Mouse (Mus musculus) stomach, embryonic 16.5 days (tissue): Measurements from ENCODE around the gene Ttc4. TPM values are rescaled to one million over a fixed set of nuclear protein-coding genes. Genes with fewer than 3 reads are reported as not detected.

ENCODE experiments used
- ATAC-seq: fragments of 200-750 bp; cut with Nextera tagmentation; 2 replicates; pipeline ENCODE4 v1.8.0; 2017; ENCODE audit warnings: moderate number of reproducible peaks, moderate TSS enrichment; ENCODE audit not compliant: insufficient read depth, low FRiP score
- H3K27ac ChIP-seq: fragments of 300-500 bp; sonication (generic); 2 replicates; pipeline ENCODE4 v1.5.1; 2014; ENCODE audit warnings: low read length
- H3K27me3 ChIP-seq: fragments of 300-500 bp; sonication (generic); 2 replicates; pipeline ENCODE4 v1.6.1; 2014; ENCODE audit warnings: low read length, control low read depth, mixed read lengths; ENCODE audit not compliant: control insufficient read depth, insufficient read depth
- H3K36me3 ChIP-seq: fragments of 300-500 bp; sonication (generic); 2 replicates; pipeline ENCODE4 v1.6.1; 2014; ENCODE audit warnings: low read length; ENCODE audit not compliant: control insufficient read depth, insufficient read depth
- H3K4me1 ChIP-seq: fragments of 300-500 bp; sonication (generic); 2 replicates; pipeline ENCODE4 v1.6.1; 2014; ENCODE audit warnings: low read length, control low read depth, mixed read lengths; ENCODE audit not compliant: control insufficient read depth, insufficient read depth
- H3K4me2 ChIP-seq: fragments of 300-500 bp; sonication (generic); 2 replicates; pipeline ENCODE4 v1.6.1; 2014; ENCODE audit warnings: low read depth, low read length, mixed read lengths
- H3K4me3 ChIP-seq: fragments of 300-500 bp; sonication (generic); replicated peaks from 2 replicates; pipeline ENCODE4 v1.5.1; 2014; ENCODE audit warnings: mild to moderate bottlenecking, low read length
- H3K9ac ChIP-seq: fragments of 300-500 bp; sonication (generic); 2 replicates; pipeline ENCODE4 v1.6.1; 2014; ENCODE audit warnings: low read length
- H3K9me3 ChIP-seq: fragments of 300-500 bp; sonication (generic); replicated peaks from 2 replicates; pipeline ENCODE4 v1.6.1; 2016; ENCODE audit warnings: low read length, control low read depth; ENCODE audit not compliant: control insufficient read depth
- WGBS: fragments of 180-500 bp; shearing (Covaris S2); extraction: QIAGEN DNeasy Blood & Tissue Kit; methylation state at CpG from one replicate; pipeline ENCODE4 v1.1.7; 2014; 5-methylcytosine and 5-hydroxymethylcytosine counted together
- polyA plus RNA-seq: library from polyadenylated mRNA; unstranded; fragments of >200 nt; fragmentation: Nextera tagmentation; extraction: Ambion mirVana; gene quantifications from 2 replicates; pipeline ENCODE4 v1.2.1, GENCODE M21; 2015

Gene Ttc4
- polyA plus RNA-seq, 1 experiment from 2014 or later, result 82.7 TPM

DNA sequence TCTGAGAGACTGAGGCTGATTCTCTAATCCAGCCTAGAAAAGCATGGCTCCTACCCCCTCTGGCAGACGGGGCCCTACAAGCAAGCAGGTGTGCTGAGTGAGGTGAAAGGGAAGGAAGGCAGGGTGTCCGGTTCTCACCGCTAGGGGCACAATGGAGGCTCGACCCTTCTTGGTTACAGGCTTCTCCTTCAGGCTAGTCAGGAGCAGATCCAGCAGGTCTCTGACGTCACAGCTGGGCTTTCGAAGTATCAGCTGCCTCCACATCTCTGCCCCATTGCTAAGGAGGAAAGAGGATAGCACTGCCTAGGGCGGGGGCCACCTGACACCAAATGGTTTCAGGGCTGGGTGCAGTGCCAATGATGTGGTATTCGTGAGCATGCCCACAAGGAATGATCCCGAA is 21.2 kb upstream of the Ttc4 start:
- ATAC-seq, result no peak; the same call in 1 of the 2 replicates
- Histone ChIP-seq H3K27ac (no peak overlapping the region), H3K27me3 (no peaks in the 10 kb centered on the region), H3K4me1 (peaks cover 5% of the 10 kb centered on the region; the same call in 1 of the 2 replicates), H3K9me3 (no peaks in the 10 kb centered on the region), H3K36me3 (no peaks in the 10 kb centered on the region), H3K4me3 (no peak overlapping the region), H3K4me2 (no peak overlapping the region), H3K9ac (no peak overlapping the region)
- 17% methylated on average over 9 of the region's 9 CpGs for WGBS

GRCm38 (mm10) chr4:106693841-106694430 is 15.2 kb upstream of the Ttc4 start:
- Histone ChIP-seq H3K27me3 (no peaks in the 10 kb centered on the region), H3K4me2 (no peak overlapping the region), H3K27ac (no peak overlapping the region), H3K4me3 (no peak overlapping the region), H3K36me3 (no peaks in the 10 kb centered on the region), H3K4me1 (no peaks in the 10 kb centered on the region), H3K9me3 (no peaks in the 10 kb centered on the region), H3K9ac (no peak overlapping the region)
- WGBS, result 80% methylated on average over 15 of the region's 15 CpGs
- ATAC-seq, result no peak

- Histone ChIP-seq H3K27ac (no peak overlapping the region), H3K36me3 (no peaks in the 10 kb centered on the region), H3K9me3 (no peaks in the 10 kb centered on the region), H3K4me3 (no peak overlapping the region), H3K27me3 (no peaks in the 10 kb centered on the region), H3K4me2 (no peak overlapping the region), H3K9ac (no peak overlapping the region), H3K4me1 (no peaks in the 10 kb centered on the region)
- ATAC-seq, result no peak
- WGBS, result 40% methylated on average over 3 of the region's 3 CpGs
These were observed 10.0 kb upstream of the Ttc4 start for GRCm38 (mm10) chr4:106688636-106689296.

GRCm38 (mm10) chr4:106680955-106681354 is 2.2 kb upstream of the Ttc4 start:
- Histone ChIP-seq H3K4me2 (no peak overlapping the region), H3K36me3 (no peaks in the 10 kb centered on the region), H3K4me3 (no peak overlapping the region), H3K9ac (no peak overlapping the region), H3K4me1 (peaks cover 5% of the 10 kb centered on the region; the same call in 1 of the 2 replicates), H3K9me3 (no peaks in the 10 kb centered on the region), H3K27me3 (no peaks in the 10 kb centered on the region), H3K27ac (no peak overlapping the region)
- WGBS, result 51% methylated on average over 2 of the region's 2 CpGs
- no peak for ATAC-seq

DNA sequence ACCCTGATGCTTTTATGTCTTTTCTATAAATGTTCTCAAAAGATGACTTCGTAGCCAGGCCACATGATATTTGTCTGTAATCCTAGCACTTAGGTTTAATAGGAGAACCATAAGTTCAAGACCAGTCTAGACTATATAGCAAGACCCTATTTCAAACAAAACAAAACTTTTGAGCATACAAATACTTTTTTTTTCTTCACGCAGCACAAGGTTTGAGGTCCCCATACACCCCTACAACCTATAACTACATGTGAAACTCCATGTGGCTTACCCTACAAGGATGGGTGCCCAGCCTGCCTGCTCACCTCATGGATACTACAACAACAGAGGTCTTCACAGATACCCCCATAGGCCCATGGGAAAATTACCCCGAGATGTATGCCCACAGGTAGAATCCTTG is 408 bp upstream of the Ttc4 start:
- H3K9ac ChIP-seq, result no peak overlapping the region
- H3K4me3 ChIP-seq, result peak overlapping the region; percentile 80
- 39% methylated on average over 3 of the region's 3 CpGs for WGBS
- no peaks in the 10 kb centered on the region for H3K27me3 ChIP-seq
- H3K4me1 ChIP-seq, result peaks cover 5% of the 10 kb centered on the region; the same call in 1 of the 2 replicates
- no peaks in the 10 kb centered on the region for H3K9me3 ChIP-seq
- peaks cover 2% of the 10 kb centered on the region; the same call in 1 of the 2 replicates for H3K36me3 ChIP-seq
- ATAC-seq, result 0 out of 2 replicates have a peak, but pooled peaks have one; percentile 2
- no peak overlapping the region for H3K27ac ChIP-seq
- peak overlapping the region; percentile 36; the same call in 1 of the 2 replicates for H3K4me2 ChIP-seq

- Histone ChIP-seq H3K27me3 (no peaks in the 10 kb centered on the region), H3K27ac (no peak overlapping the region), H3K9ac (no peak overlapping the region), H3K9me3 (no peaks in the 10 kb centered on the region), H3K36me3 (peaks cover 7% of the 10 kb centered on the region; the same call in 1 of the 2 replicates), H3K4me3 (no peak overlapping the region), H3K4me1 (peaks cover 5% of the 10 kb centered on the region; the same call in 1 of the 2 replicates), H3K4me2 (no peak overlapping the region)
- no peak for ATAC-seq
- 77% methylated on average over 5 of the region's 5 CpGs for WGBS
These were observed 2.0 kb downstream of the Ttc4 start for GRCm38 (mm10) chr4:106676749-106677148.

GRCm38 (mm10) chr4:106666546-106666945 is 12.2 kb downstream of the Ttc4 start:
- H3K36me3 ChIP-seq, result peaks cover 41% of the 10 kb centered on the region
- 95% methylated on average over 2 of the region's 2 CpGs for WGBS
- no peak; the same call in 1 of the 2 replicates for ATAC-seq

DNA sequence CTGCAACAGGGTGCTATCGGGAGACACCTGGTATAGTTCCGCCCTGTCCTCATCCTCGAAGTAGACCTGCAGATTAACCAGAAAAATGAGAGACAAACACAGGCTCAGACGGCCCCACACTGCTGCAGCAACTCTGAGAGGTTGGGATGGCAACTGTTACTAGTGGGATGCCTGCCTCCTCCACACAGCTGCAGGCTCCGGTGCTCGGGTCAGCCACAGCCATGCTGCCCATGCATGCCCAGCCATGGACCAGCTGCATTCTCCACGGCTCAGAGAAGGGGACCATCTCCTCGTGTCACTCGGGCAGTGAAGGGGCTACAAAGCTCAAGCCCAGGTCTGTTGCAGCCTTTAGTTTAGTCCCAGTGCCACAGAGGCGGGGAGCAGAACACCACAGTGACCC is 13.1 kb downstream of the Ttc4 start:
- Histone ChIP-seq H3K9ac (no peak overlapping the region), H3K27ac (no peak overlapping the region), H3K4me1 (no peaks in the 10 kb centered on the region), H3K9me3 (no peaks in the 10 kb centered on the region), H3K4me2 (no peak overlapping the region), H3K36me3 (peaks cover 39% of the 10 kb centered on the region), H3K27me3 (no peaks in the 10 kb centered on the region), H3K4me3 (no peak overlapping the region)
- ATAC-seq, result no peak
- 90% methylated on average over 10 of the region's 10 CpGs for WGBS

More at GRCm38 (mm10) chr4:106666546-106666945, 12.2 kb downstream of the Ttc4 start:
- Histone ChIP-seq H3K4me3 (no peak overlapping the region), H3K4me1 (no peaks in the 10 kb centered on the region), H3K9me3 (no peaks in the 10 kb centered on the region), H3K9ac (no peak overlapping the region), H3K27ac (no peak overlapping the region), H3K4me2 (no peak overlapping the region), H3K27me3 (no peaks in the 10 kb centered on the region)

DNA sequence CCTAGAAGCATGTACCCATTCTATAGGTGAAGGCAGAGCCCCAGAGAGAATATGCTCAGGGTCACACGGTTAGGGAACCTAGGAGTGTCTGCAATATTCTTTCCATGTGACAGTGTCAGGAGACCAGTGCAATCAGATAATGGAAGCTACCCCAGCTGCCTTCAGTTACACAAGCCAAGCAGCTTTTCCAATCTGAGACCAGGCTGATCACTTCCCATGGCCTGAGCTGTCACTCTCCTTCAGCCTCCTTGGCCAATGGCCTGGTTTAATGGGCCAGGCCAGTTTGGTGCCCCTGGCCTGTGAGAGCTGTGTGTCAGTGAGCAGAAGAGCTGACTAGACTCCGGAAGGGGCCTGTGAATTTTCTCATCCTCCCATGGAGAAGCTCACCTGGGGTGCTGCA is 13.5 kb downstream of the Ttc4 start:
- no peak overlapping the region for H3K27ac ChIP-seq
- WGBS, result 95% methylated on average over 2 of the region's 2 CpGs
- H3K36me3 ChIP-seq, result peaks cover 37% of the 10 kb centered on the region
- no peak overlapping the region for H3K4me2 ChIP-seq
- H3K27me3 ChIP-seq, result no peaks in the 10 kb centered on the region
- H3K9ac ChIP-seq, result no peak overlapping the region
- no peak for ATAC-seq
- no peak overlapping the region for H3K4me3 ChIP-seq
- no peaks in the 10 kb centered on the region for H3K9me3 ChIP-seq
- H3K4me1 ChIP-seq, result no peaks in the 10 kb centered on the region
